Mouse (Mus musculus) heart, postnatal 0 days (tissue): ENCODE data around the gene Calm4.

Experiments
- CTCF ChIP-seq: IDR thresholded peaks from 2 replicates; pipeline ENCODE4 v1.5.1; 2016; ENCODE audit warnings: antibody characterized with exemption, control low read depth, low read depth
- EP300 ChIP-seq: IDR thresholded peaks from 2 replicates; pipeline ENCODE4 v1.6.1; 2016; ENCODE audit warnings: antibody characterized with exemption, low read depth

DNA sequence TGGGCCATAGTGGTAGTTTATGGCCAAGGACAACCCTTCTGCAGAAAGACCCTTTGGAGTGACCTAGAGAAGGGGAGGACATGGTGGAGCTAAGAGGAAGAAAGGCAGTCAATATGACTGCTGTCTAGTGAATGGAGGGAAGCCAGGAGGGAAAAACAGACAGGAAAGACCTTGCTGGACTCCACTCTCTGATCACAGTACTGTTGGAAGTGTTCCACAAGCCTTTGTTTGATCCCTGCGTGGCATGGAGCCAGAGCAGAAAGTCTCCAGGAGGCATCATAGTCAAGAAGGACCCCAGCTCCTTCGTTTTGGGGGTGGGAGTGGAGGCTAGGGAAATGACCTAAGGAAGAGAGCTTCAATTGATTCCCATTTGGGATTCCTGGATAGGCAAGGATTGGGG lies 32.4 kb upstream of the Calm4 start:
- TF ChIP-seq CTCF: no peak
- no peak for TF ChIP-seq EP300
